Mouse (Mus musculus): ENCODE results near the gene Glra4. TPM values are rescaled to one million over a fixed set of nuclear protein-coding genes. Genes with fewer than 3 reads are reported as not detected.

Gene Glra4
- polyA plus RNA-seq (2014; fragmentation: Illumina TruSeq; extraction: RNeasy Lipid Tissue Mini Kit (QIAGEN cat#74804); ENCODE audit: low read depth, low replicate concordance): not detected

DNA sequence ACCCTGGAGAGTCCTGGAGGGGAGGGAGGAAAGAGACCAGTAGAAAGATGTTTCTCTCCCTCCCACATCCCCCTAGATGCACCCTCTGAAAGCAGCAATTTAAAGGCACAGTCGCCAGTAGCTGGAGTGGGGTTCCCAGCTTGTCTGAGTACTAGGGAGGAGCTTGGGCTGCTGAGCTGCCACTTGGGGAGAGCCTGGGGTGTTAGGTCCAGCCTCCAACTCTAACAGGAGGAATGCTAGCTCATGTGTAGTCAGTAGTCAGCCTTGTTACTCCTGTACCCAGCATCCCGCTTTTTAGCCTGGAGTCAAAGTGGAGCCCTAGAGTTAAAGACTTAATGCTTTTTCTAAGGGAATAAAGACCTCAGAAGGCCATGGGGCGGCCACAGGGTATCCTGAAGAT lies at the start of gene Glra4:
TSS of gene Glra4 (minus strand) at position 101 of the 400 bp plus-strand sequence.

GRCm38 (mm10) chrX:136822371-136822770 lies 42.4 kb upstream of the Glra4 start, which contains the start of gene Plp1:
TSS of gene Plp1 (plus strand) at chrX:136822671.

GRCm38 (mm10) chrX:136743459-136743858 lies 36.5 kb downstream of the Glra4 start, which contains the start of gene Morf4l2:
TSS of gene Morf4l2 (minus strand) at chrX:136743690.

Other genes starting within 250 kb of the Glra4 start
- gene Kir3dl2, start 236.1 kb downstream of the Glra4 start, polyA plus RNA-seq (2014; fragmentation: Illumina TruSeq; extraction: RNeasy Lipid Tissue Mini Kit (QIAGEN cat#74804); ENCODE audit: low read depth, low replicate concordance): not detected
- 59.5 TPM for gene Tceal3, start 189.3 kb downstream of the Glra4 start, polyA plus RNA-seq (2014; fragmentation: Illumina TruSeq; extraction: RNeasy Lipid Tissue Mini Kit (QIAGEN cat#74804); ENCODE audit: low read depth, low replicate concordance)
- 9.7 TPM for gene Tceal1, start 72.2 kb downstream of the Glra4 start, polyA plus RNA-seq (2014; fragmentation: Illumina TruSeq; extraction: RNeasy Lipid Tissue Mini Kit (QIAGEN cat#74804); ENCODE audit: low read depth, low replicate concordance)
- 518 TPM for gene Morf4l2, start 36.5 kb downstream of the Glra4 start, polyA plus RNA-seq (2014; fragmentation: Illumina TruSeq; extraction: RNeasy Lipid Tissue Mini Kit (QIAGEN cat#74804); ENCODE audit: low read depth, low replicate concordance)
- gene Plp1, start 42.5 kb upstream of the Glra4 start, polyA plus RNA-seq (2014; fragmentation: Illumina TruSeq; extraction: RNeasy Lipid Tissue Mini Kit (QIAGEN cat#74804); ENCODE audit: low read depth, low replicate concordance): 4.8 TPM
- gene Rab9b, start 88.6 kb upstream of the Glra4 start, polyA plus RNA-seq (2014; fragmentation: Illumina TruSeq; extraction: RNeasy Lipid Tissue Mini Kit (QIAGEN cat#74804); ENCODE audit: low read depth, low replicate concordance): 0.37 TPM
- not detected for gene H2bfm, start 147.2 kb upstream of the Glra4 start, polyA plus RNA-seq (2014; fragmentation: Illumina TruSeq; extraction: RNeasy Lipid Tissue Mini Kit (QIAGEN cat#74804); ENCODE audit: low read depth, low replicate concordance)
- gene Tmsb15b2, start 195.4 kb upstream of the Glra4 start, polyA plus RNA-seq (2014; fragmentation: Illumina TruSeq; extraction: RNeasy Lipid Tissue Mini Kit (QIAGEN cat#74804); ENCODE audit: low read depth, low replicate concordance): 16.2 TPM
- 3.9 TPM for gene Tmsb15l, start 196.7 kb upstream of the Glra4 start, polyA plus RNA-seq (2014; fragmentation: Illumina TruSeq; extraction: RNeasy Lipid Tissue Mini Kit (QIAGEN cat#74804); ENCODE audit: low read depth, low replicate concordance)
- gene Tmsb15b1, start 196.7 kb upstream of the Glra4 start, polyA plus RNA-seq (2014; fragmentation: Illumina TruSeq; extraction: RNeasy Lipid Tissue Mini Kit (QIAGEN cat#74804); ENCODE audit: low read depth, low replicate concordance): 18.0 TPM
- gene Zcchc18, start 213.0 kb upstream of the Glra4 start, polyA plus RNA-seq (2014; fragmentation: Illumina TruSeq; extraction: RNeasy Lipid Tissue Mini Kit (QIAGEN cat#74804); ENCODE audit: low read depth, low replicate concordance): 4.3 TPM